Mouse (Mus musculus): Measurements from ENCODE around the gene Shkbp1. TPM values are rescaled to one million over a fixed set of nuclear protein-coding genes. Genes with fewer than 3 reads are reported as not detected.
A peak's percentile ranks its signal among the peaks of the same experiment; 100 is the strongest.

Gene Shkbp1
- polyA plus RNA-seq (2012; fragmentation: generic; extraction: Trizol) = 18.4 TPM

GRCm38 (mm10) chr7:27355745-27356240 is at the start of gene Shkbp1:
TSS of gene Shkbp1 (minus strand) at chr7:27356019.
- peaks cover 2% of the 10 kb centered on the region for H3K36me3 ChIP-seq (ENCODE audit: control insufficient read depth, insufficient read depth)
- H3K27me3 ChIP-seq (ENCODE audit: control insufficient read depth, insufficient read depth, insufficient read length) = no peaks in the 10 kb centered on the region
- no peak within 1 kb of the TSS for H3ac ChIP-seq (ENCODE audit: control insufficient read depth, insufficient read length)
- H3K4me3 ChIP-seq = peak within 1 kb of the TSS; percentile 58
- TF ChIP-seq TCF3 (IDR thresholded peaks at IDR 0.05; ENCODE audit: insufficient read length, low read depth) (no peak), POLR2A (IDR thresholded peaks at IDR 0.05; ENCODE audit: insufficient read length, low read depth) (peak; percentile 12)
- peak within 1 kb of the TSS; percentile 88 for H3K4me2 ChIP-seq (ENCODE audit: low read depth)
- no peaks in the 10 kb centered on the region for H3K79me2 ChIP-seq (ENCODE audit: control insufficient read depth, insufficient read depth)

GRCm38 (mm10) chr7:27404203-27404942 is 48.6 kb upstream of the Shkbp1 start:
- no peaks in the 10 kb centered on the region for H3K36me3 ChIP-seq (ENCODE audit: control insufficient read depth, insufficient read depth)
- TF ChIP-seq TCF3 (IDR thresholded peaks at IDR 0.05; ENCODE audit: insufficient read length, low read depth) (no peak), MAX (IDR thresholded peaks at IDR 0.05; ENCODE audit: low read depth) (no peak), USF1 (IDR thresholded peaks at IDR 0.05; ENCODE audit: low read depth) (no peak), TCF12 (IDR thresholded peaks at IDR 0.05; ENCODE audit: insufficient read depth, poor library complexity, severe bottlenecking) (no peak), POLR2AphosphoS2 (IDR thresholded peaks at IDR 0.05; ENCODE audit: insufficient read length, low read depth) (no peak), POLR2A (IDR thresholded peaks at IDR 0.05; ENCODE audit: insufficient read length, low read depth) (no peak), E2F4 (IDR thresholded peaks at IDR 0.05; ENCODE audit: insufficient read depth) (no peak), MYOG (IDR thresholded peaks at IDR 0.05; ENCODE audit: control insufficient read depth in 1 of 3, insufficient read depth in 1 of 3, insufficient read length in 2 of 3, low read depth in 2 of 3) (no peak), REST (IDR thresholded peaks at IDR 0.05; ENCODE audit: insufficient read depth, insufficient read length) (no peak), MYOD1 (IDR thresholded peaks at IDR 0.05; ENCODE audit: control insufficient read depth in 1 of 3, insufficient read length in 2 of 3, low read depth in 2 of 3) (no peak), CEBPB (IDR thresholded peaks at IDR 0.05; ENCODE audit: insufficient read depth, poor library complexity, severe bottlenecking) (no peak), SRF (IDR thresholded peaks at IDR 0.05; ENCODE audit: control insufficient read depth, insufficient read length, low read depth) (no peak)
- H3K27me3 ChIP-seq (ENCODE audit: control insufficient read depth, insufficient read depth, insufficient read length) = peaks cover 26% of the 10 kb centered on the region
- H3K4me3 ChIP-seq = no peak overlapping the region
- H3K79me2 ChIP-seq (ENCODE audit: control insufficient read depth, insufficient read depth) = no peaks in the 10 kb centered on the region
- no peak overlapping the region for H3ac ChIP-seq (ENCODE audit: control insufficient read depth, insufficient read length)
- H3K4me2 ChIP-seq (ENCODE audit: low read depth) = no peak overlapping the region

- Histone ChIP-seq H3K4me3 (no peak overlapping the region), H3K79me2 (ENCODE audit: control insufficient read depth, insufficient read depth) (no peaks in the 10 kb centered on the region), H3ac (ENCODE audit: control insufficient read depth, insufficient read length) (no peak overlapping the region), H3K27me3 (ENCODE audit: control insufficient read depth, insufficient read depth, insufficient read length) (peaks cover 14% of the 10 kb centered on the region), H3K36me3 (ENCODE audit: control insufficient read depth, insufficient read depth) (no peaks in the 10 kb centered on the region), H3K4me2 (ENCODE audit: low read depth) (no peak overlapping the region)
- TF ChIP-seq USF1 (IDR thresholded peaks at IDR 0.05; ENCODE audit: low read depth) (no peak), POLR2AphosphoS2 (IDR thresholded peaks at IDR 0.05; ENCODE audit: insufficient read length, low read depth) (no peak), TCF12 (IDR thresholded peaks at IDR 0.05; ENCODE audit: insufficient read depth, poor library complexity, severe bottlenecking) (no peak), REST (IDR thresholded peaks at IDR 0.05; ENCODE audit: insufficient read depth, insufficient read length) (no peak), POLR2A (IDR thresholded peaks at IDR 0.05; ENCODE audit: insufficient read length, low read depth) (no peak), MYOG (IDR thresholded peaks at IDR 0.05; ENCODE audit: control insufficient read depth in 1 of 3, insufficient read depth in 1 of 3, insufficient read length in 2 of 3, low read depth in 2 of 3) (no peak), TCF3 (IDR thresholded peaks at IDR 0.05; ENCODE audit: insufficient read length, low read depth) (no peak), E2F4 (IDR thresholded peaks at IDR 0.05; ENCODE audit: insufficient read depth) (no peak), SRF (IDR thresholded peaks at IDR 0.05; ENCODE audit: control insufficient read depth, insufficient read length, low read depth) (no peak), MYOD1 (IDR thresholded peaks at IDR 0.05; ENCODE audit: control insufficient read depth in 1 of 3, insufficient read length in 2 of 3, low read depth in 2 of 3) (no peak), MAX (IDR thresholded peaks at IDR 0.05; ENCODE audit: low read depth) (no peak), CEBPB (IDR thresholded peaks at IDR 0.05; ENCODE audit: insufficient read depth, poor library complexity, severe bottlenecking) (no peak)
These were observed 46.9 kb upstream of the Shkbp1 start for GRCm38 (mm10) chr7:27402675-27403074.

DNA sequence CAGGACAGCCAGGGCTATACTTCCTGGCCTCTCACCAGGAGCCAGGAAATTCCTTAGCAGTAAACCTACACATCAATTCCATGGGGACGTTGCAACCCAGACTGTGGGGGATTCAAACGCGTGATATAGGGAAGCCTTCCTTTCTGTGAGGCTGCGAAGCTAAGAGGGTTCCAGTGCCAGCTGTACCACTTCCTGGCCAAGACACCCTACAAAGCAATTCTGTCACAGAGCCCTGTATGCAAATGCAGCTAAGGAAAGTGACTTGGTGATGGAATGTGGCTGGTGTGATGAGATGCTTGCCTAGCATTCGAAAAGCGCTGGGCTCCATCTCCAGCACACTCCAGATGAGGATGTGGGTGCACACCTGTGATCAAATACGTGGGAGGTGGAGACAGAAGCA is 44.7 kb upstream of the Shkbp1 start:
- no peaks in the 10 kb centered on the region for H3K36me3 ChIP-seq (ENCODE audit: control insufficient read depth, insufficient read depth)
- H3K79me2 ChIP-seq (ENCODE audit: control insufficient read depth, insufficient read depth) = no peaks in the 10 kb centered on the region
- no peak overlapping the region for H3K4me2 ChIP-seq (ENCODE audit: low read depth)
- no peak overlapping the region for H3K4me3 ChIP-seq
- TF ChIP-seq TCF3 (IDR thresholded peaks at IDR 0.05; ENCODE audit: insufficient read length, low read depth) (no peak), E2F4 (IDR thresholded peaks at IDR 0.05; ENCODE audit: insufficient read depth) (no peak)
- peaks cover 34% of the 10 kb centered on the region for H3K27me3 ChIP-seq (ENCODE audit: control insufficient read depth, insufficient read depth, insufficient read length)
- H3ac ChIP-seq (ENCODE audit: control insufficient read depth, insufficient read length) = no peak overlapping the region
